Mouse (Mus musculus) cortical plate, adult 2 months (tissue): ENCODE measurements around the gene Msi2.

Experiments used
- CTCF ChIP-seq: fragments of 200-500 bp; IDR thresholded peaks from 2 replicates; pipeline ENCODE4 v1.5.1; 2011; ENCODE audit warnings: mild to moderate bottlenecking, control low read depth, low read length; ENCODE audit not compliant: insufficient read depth; ENCODE audit errors: extremely low read depth
- POLR2A ChIP-seq: fragments of 200-500 bp; IDR thresholded peaks from 2 replicates; pipeline ENCODE4 v1.6.1; 2011; ENCODE audit warnings: mild to moderate bottlenecking, low read length, control low read depth; ENCODE audit not compliant: insufficient read depth; ENCODE audit errors: extremely low read depth

DNA sequence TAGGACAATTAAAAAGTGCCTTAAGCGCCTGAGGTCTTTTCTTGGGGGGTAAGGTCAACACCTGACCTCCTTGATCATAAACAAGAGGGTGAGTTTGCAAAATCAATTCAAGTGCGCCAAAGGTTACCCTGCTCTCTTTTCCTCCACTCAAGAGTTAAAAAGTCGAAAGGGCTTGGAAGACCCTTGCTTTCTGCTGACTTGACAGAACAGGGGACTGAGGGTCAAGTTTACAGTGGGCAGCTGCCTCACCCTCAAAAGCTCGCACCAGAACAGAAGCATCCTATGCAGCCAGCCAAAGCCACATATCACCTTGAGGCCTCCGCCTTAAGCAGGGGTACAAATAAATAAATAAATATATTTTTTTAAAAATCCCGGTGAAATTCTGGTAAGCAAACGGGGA is 3.0 kb downstream of the Msi2 start:
- TF ChIP-seq POLR2A = no peak
- TF ChIP-seq CTCF = no peak
